Mouse (Mus musculus): ENCODE results near the gene St7. TPM values are rescaled to one million over a fixed set of nuclear protein-coding genes. Genes with fewer than 3 reads are reported as not detected.

The St7 gene
- polyA plus RNA-seq, 1 experiment from 2014 or later, result 28.3 TPM

- Histone ChIP-seq H3K9ac (no peak overlapping the region), H3K4me1 (peaks cover 12% of the 10 kb centered on the region), H3K36me3 (no peaks in the 10 kb centered on the region), H3K4me2 (replicated peaks) (no peak overlapping the region), H3K4me3 (no peak overlapping the region), H3K27ac (no peak overlapping the region), H3K9me3 (no peaks in the 10 kb centered on the region), H3K27me3 (no peaks in the 10 kb centered on the region)
- ATAC-seq (ENCODE audit: low FRiP score, low read depth), result no peak
- WGBS, result 86% methylated on average over 13 of the region's 13 CpGs
Observed at GRCm38 (mm10) chr6:17747724-17748123, 55.0 kb downstream of the St7 start.

- H3K36me3 ChIP-seq, result no peaks in the 10 kb centered on the region
- 0 out of 2 replicates have a peak overlapping the region, but pooled peaks have one; percentile 69 for H3K27ac ChIP-seq
- no peaks in the 10 kb centered on the region for H3K9me3 ChIP-seq
- H3K4me3 ChIP-seq, result peak overlapping the region; percentile 41
- peaks cover 12% of the 10 kb centered on the region for H3K4me1 ChIP-seq
- no peaks in the 10 kb centered on the region for H3K27me3 ChIP-seq
- ATAC-seq (ENCODE audit: low FRiP score, low read depth), result peak; percentile 97
- H3K9ac ChIP-seq, result peak overlapping the region; percentile 62
- peak overlapping the region; percentile 71 for H3K4me2 ChIP-seq (replicated peaks)
- 6% methylated on average over 18 of the region's 18 CpGs for WGBS
Observed at GRCm38 (mm10) chr6:17748866-17749582, 56.3 kb downstream of the St7 start.

- H3K27me3 ChIP-seq, result no peaks in the 10 kb centered on the region
- H3K4me2 ChIP-seq (replicated peaks), result peak overlapping the region; percentile 71
- H3K9me3 ChIP-seq, result no peaks in the 10 kb centered on the region
- peak overlapping the region; percentile 62 for H3K9ac ChIP-seq
- H3K27ac ChIP-seq, result no peak overlapping the region
- 69% methylated on average over 3 of the region's 3 CpGs for WGBS
- peak overlapping the region; percentile 41 for H3K4me3 ChIP-seq
- ATAC-seq (ENCODE audit: low FRiP score, low read depth), result no peak
- H3K36me3 ChIP-seq, result no peaks in the 10 kb centered on the region
- H3K4me1 ChIP-seq, result peaks cover 12% of the 10 kb centered on the region
Observed at GRCm38 (mm10) chr6:17749596-17749995, 56.9 kb downstream of the St7 start.

GRCm38 (mm10) chr6:17750041-17750660 lies 57.4 kb downstream of the St7 start:
- Histone ChIP-seq H3K27ac (no peak overlapping the region), H3K36me3 (no peaks in the 10 kb centered on the region), H3K9me3 (no peaks in the 10 kb centered on the region), H3K4me2 (replicated peaks) (peak overlapping the region; percentile 23; the same call in 1 of the 2 replicates), H3K4me3 (no peak overlapping the region), H3K9ac (no peak overlapping the region), H3K4me1 (peaks cover 12% of the 10 kb centered on the region), H3K27me3 (no peaks in the 10 kb centered on the region)
- 75% methylated on average over 9 of the region's 9 CpGs for WGBS
- ATAC-seq (ENCODE audit: low FRiP score, low read depth), result no peak

GRCm38 (mm10) chr6:17750957-17751356 lies 58.2 kb downstream of the St7 start:
- no peak overlapping the region for H3K27ac ChIP-seq
- H3K9ac ChIP-seq, result no peak overlapping the region
- 87% methylated on average over 6 of the region's 6 CpGs for WGBS
- no peak overlapping the region for H3K4me3 ChIP-seq
- no peaks in the 10 kb centered on the region for H3K9me3 ChIP-seq
- H3K36me3 ChIP-seq, result no peaks in the 10 kb centered on the region
- no peak overlapping the region for H3K4me2 ChIP-seq (replicated peaks)
- ATAC-seq (ENCODE audit: low FRiP score, low read depth), result no peak
- no peaks in the 10 kb centered on the region for H3K27me3 ChIP-seq
- peaks cover 16% of the 10 kb centered on the region for H3K4me1 ChIP-seq

- H3K9ac ChIP-seq, result no peak overlapping the region
- 56% methylated on average over 6 of the region's 6 CpGs for WGBS
Observed at GRCm38 (mm10) chr6:17755902-17756301, 63.2 kb downstream of the St7 start.

GRCm38 (mm10) chr6:17758568-17758967 lies 65.8 kb downstream of the St7 start:
- Histone ChIP-seq H3K27ac (no peak overlapping the region), H3K4me3 (no peak overlapping the region), H3K4me2 (replicated peaks) (no peak overlapping the region), H3K9me3 (no peaks in the 10 kb centered on the region), H3K9ac (no peak overlapping the region), H3K36me3 (no peaks in the 10 kb centered on the region), H3K27me3 (no peaks in the 10 kb centered on the region), H3K4me1 (peaks cover 27% of the 10 kb centered on the region)
- WGBS, result 70% methylated on average over 4 of the region's 4 CpGs
- no peak for ATAC-seq (ENCODE audit: low FRiP score, low read depth)

More at GRCm38 (mm10) chr6:17755902-17756301, 63.2 kb downstream of the St7 start:
- peaks cover 21% of the 10 kb centered on the region for H3K4me1 ChIP-seq
- no peaks in the 10 kb centered on the region for H3K36me3 ChIP-seq
- no peak overlapping the region for H3K4me2 ChIP-seq (replicated peaks)
- no peak overlapping the region for H3K27ac ChIP-seq
- no peaks in the 10 kb centered on the region for H3K9me3 ChIP-seq
- no peak overlapping the region for H3K4me3 ChIP-seq
- no peaks in the 10 kb centered on the region for H3K27me3 ChIP-seq
- ATAC-seq (ENCODE audit: low FRiP score, low read depth), result no peak

GRCm38 (mm10) chr6:17763963-17764659 lies 71.4 kb downstream of the St7 start:
- no peaks in the 10 kb centered on the region for H3K36me3 ChIP-seq
- no peak overlapping the region for H3K9ac ChIP-seq
- 69% methylated on average over 9 of the region's 9 CpGs for WGBS
- H3K27ac ChIP-seq, result no peak overlapping the region; the same call in 1 of the 2 replicates
- H3K4me3 ChIP-seq, result no peak overlapping the region
- no peak; the same call in 1 of the 2 replicates for ATAC-seq (ENCODE audit: low FRiP score, low read depth)
- no peaks in the 10 kb centered on the region for H3K9me3 ChIP-seq
- H3K4me2 ChIP-seq (replicated peaks), result no peak overlapping the region
- H3K4me1 ChIP-seq, result peaks cover 21% of the 10 kb centered on the region
- H3K27me3 ChIP-seq, result no peaks in the 10 kb centered on the region

GRCm38 (mm10) chr6:17764660-17764998 lies 71.9 kb downstream of the St7 start:
- Histone ChIP-seq H3K27me3 (no peaks in the 10 kb centered on the region), H3K9me3 (no peaks in the 10 kb centered on the region), H3K4me2 (replicated peaks) (no peak overlapping the region), H3K4me3 (no peak overlapping the region), H3K27ac (no peak overlapping the region; the same call in 1 of the 2 replicates), H3K36me3 (no peaks in the 10 kb centered on the region), H3K9ac (no peak overlapping the region), H3K4me1 (peaks cover 19% of the 10 kb centered on the region)
- 50% methylated on average over 2 of the region's 2 CpGs for WGBS
- no peak for ATAC-seq (ENCODE audit: low FRiP score, low read depth)

- Histone ChIP-seq H3K4me1 (peaks cover 17% of the 10 kb centered on the region), H3K4me2 (replicated peaks) (peak overlapping the region; percentile 46), H3K36me3 (no peaks in the 10 kb centered on the region), H3K27me3 (no peaks in the 10 kb centered on the region), H3K27ac (no peak overlapping the region), H3K9ac (peak overlapping the region; percentile 15; the same call in 1 of the 2 replicates), H3K4me3 (peak overlapping the region; percentile 12; the same call in 1 of the 2 replicates), H3K9me3 (no peaks in the 10 kb centered on the region)
- ATAC-seq (ENCODE audit: low FRiP score, low read depth), result no peak
- 49% methylated on average over 9 of the region's 9 CpGs for WGBS
Observed at GRCm38 (mm10) chr6:17769972-17770644, 77.4 kb downstream of the St7 start.

- Histone ChIP-seq H3K9me3 (no peaks in the 10 kb centered on the region), H3K4me3 (peak overlapping the region; percentile 12; the same call in 1 of the 2 replicates), H3K9ac (peak overlapping the region; percentile 15; the same call in 1 of the 2 replicates), H3K27ac (no peak overlapping the region), H3K4me2 (replicated peaks) (peak overlapping the region; percentile 46), H3K27me3 (no peaks in the 10 kb centered on the region), H3K4me1 (peaks cover 17% of the 10 kb centered on the region), H3K36me3 (no peaks in the 10 kb centered on the region)
- WGBS, result 5% methylated on average over 8 of the region's 8 CpGs
- ATAC-seq (ENCODE audit: low FRiP score, low read depth), result no peak
Observed at GRCm38 (mm10) chr6:17770645-17771345, 78.1 kb downstream of the St7 start.
